Mouse (Mus musculus): ENCODE results near the gene Fyb. TPM values are rescaled to one million over a fixed set of nuclear protein-coding genes. Genes with fewer than 3 reads are reported as not detected.
A peak's percentile ranks its signal among the peaks of the same experiment; 100 is the strongest.

Fyb gene
- polyA plus RNA-seq, 1 experiment from 2014 or later, result 4.9 TPM

GRCm38 (mm10) chr15:6610703-6611102, 88.0 kb downstream of the Fyb start:
- Histone ChIP-seq H3K4me3 (replicated peaks; ENCODE audit: low read length) (no peak overlapping the region), H3K27ac (no peak overlapping the region), H3K4me2 (replicated peaks) (no peak overlapping the region), H3K4me1 (replicated peaks; ENCODE audit: control insufficient read depth, insufficient read depth, low read length) (no peaks in the 10 kb centered on the region), H3K9ac (no peak overlapping the region), H3K9me3 (ENCODE audit: control insufficient read depth, low read length) (no peaks in the 10 kb centered on the region), H3K27me3 (ENCODE audit: control insufficient read depth, insufficient read depth, low read length) (no peaks in the 10 kb centered on the region), H3K36me3 (replicated peaks; ENCODE audit: control insufficient read depth, insufficient read depth) (no peaks in the 10 kb centered on the region)
- DNase-seq (ENCODE audit: low spot score), result no peak
- 84% methylated on average over 5 of the region's 5 CpGs for WGBS
- no peak for ATAC-seq (ENCODE audit: low FRiP score)

- Histone ChIP-seq H3K27ac (no peak overlapping the region), H3K27me3 (ENCODE audit: control insufficient read depth, insufficient read depth, low read length) (no peaks in the 10 kb centered on the region), H3K9me3 (ENCODE audit: control insufficient read depth, low read length) (no peaks in the 10 kb centered on the region), H3K9ac (no peak overlapping the region), H3K4me1 (replicated peaks; ENCODE audit: control insufficient read depth, insufficient read depth, low read length) (no peaks in the 10 kb centered on the region), H3K4me3 (replicated peaks; ENCODE audit: low read length) (no peak overlapping the region), H3K36me3 (replicated peaks; ENCODE audit: control insufficient read depth, insufficient read depth) (no peaks in the 10 kb centered on the region), H3K4me2 (replicated peaks) (no peak overlapping the region)
- no peak for DNase-seq (ENCODE audit: low spot score)
- no peak for ATAC-seq (ENCODE audit: low FRiP score)
- WGBS, result 85% methylated on average over 3 of the region's 3 CpGs
Measured at GRCm38 (mm10) chr15:6612835-6613234, 90.2 kb downstream of the Fyb start.

GRCm38 (mm10) chr15:6616382-6617149, 93.9 kb downstream of the Fyb start:
- no peak overlapping the region for H3K9ac ChIP-seq
- ATAC-seq (ENCODE audit: low FRiP score), result no peak
- no peaks in the 10 kb centered on the region for H3K36me3 ChIP-seq (replicated peaks; ENCODE audit: control insufficient read depth, insufficient read depth)
- no peaks in the 10 kb centered on the region for H3K4me1 ChIP-seq (replicated peaks; ENCODE audit: control insufficient read depth, insufficient read depth, low read length)
- no peak overlapping the region for H3K4me2 ChIP-seq (replicated peaks)
- H3K27ac ChIP-seq, result no peak overlapping the region
- no peaks in the 10 kb centered on the region for H3K9me3 ChIP-seq (ENCODE audit: control insufficient read depth, low read length)
- no peak overlapping the region for H3K4me3 ChIP-seq (replicated peaks; ENCODE audit: low read length)
- no peak for DNase-seq (ENCODE audit: low spot score)
- H3K27me3 ChIP-seq (ENCODE audit: control insufficient read depth, insufficient read depth, low read length), result no peaks in the 10 kb centered on the region
- whole genome bisulfite sequencing, result 81% methylated on average over 5 of the region's 5 CpGs

GRCm38 (mm10) chr15:6619558-6620316, 97.1 kb downstream of the Fyb start:
- H3K9me3 ChIP-seq (ENCODE audit: control insufficient read depth, low read length), result no peaks in the 10 kb centered on the region
- H3K27me3 ChIP-seq (ENCODE audit: control insufficient read depth, insufficient read depth, low read length), result no peaks in the 10 kb centered on the region
- H3K9ac ChIP-seq, result no peak overlapping the region
- ATAC-seq (ENCODE audit: low FRiP score) (no peak), DNase-seq (ENCODE audit: low spot score) (no peak)
- no peak overlapping the region for H3K27ac ChIP-seq
- H3K4me3 ChIP-seq (replicated peaks; ENCODE audit: low read length), result no peak overlapping the region
- peaks cover 7% of the 10 kb centered on the region; the same call in 1 of the 2 replicates for H3K4me1 ChIP-seq (replicated peaks; ENCODE audit: control insufficient read depth, insufficient read depth, low read length)
- WGBS, result 85% methylated on average over 12 of the region's 12 CpGs
- H3K4me2 ChIP-seq (replicated peaks), result no peak overlapping the region
- no peaks in the 10 kb centered on the region for H3K36me3 ChIP-seq (replicated peaks; ENCODE audit: control insufficient read depth, insufficient read depth)

GRCm38 (mm10) chr15:6622512-6622911, 99.9 kb downstream of the Fyb start:
- Histone ChIP-seq H3K4me2 (replicated peaks) (no peak overlapping the region), H3K9ac (no peak overlapping the region), H3K27me3 (ENCODE audit: control insufficient read depth, insufficient read depth, low read length) (no peaks in the 10 kb centered on the region), H3K4me3 (replicated peaks; ENCODE audit: low read length) (no peak overlapping the region), H3K4me1 (replicated peaks; ENCODE audit: control insufficient read depth, insufficient read depth, low read length) (peaks cover 16% of the 10 kb centered on the region), H3K9me3 (ENCODE audit: control insufficient read depth, low read length) (no peaks in the 10 kb centered on the region), H3K27ac (no peak overlapping the region), H3K36me3 (replicated peaks; ENCODE audit: control insufficient read depth, insufficient read depth) (no peaks in the 10 kb centered on the region)
- 0 out of 2 replicates have a peak, but pooled peaks have one; percentile 16 for ATAC-seq (ENCODE audit: low FRiP score)
- 7% methylated on average over 5 of the region's 5 CpGs for WGBS
- DNase-seq (ENCODE audit: low spot score), result peak; percentile 85

- no peak overlapping the region for H3K9ac ChIP-seq
Measured at GRCm38 (mm10) chr15:6623529-6624228, 101.0 kb downstream of the Fyb start.

GRCm38 (mm10) chr15:6624365-6625182, 101.9 kb downstream of the Fyb start:
- peak overlapping the region; percentile 72 for H3K27ac ChIP-seq
- peak; percentile 87 for ATAC-seq (ENCODE audit: low FRiP score)
- 11% methylated on average over 18 of the region's 18 CpGs for WGBS

More at GRCm38 (mm10) chr15:6623529-6624228, 101.0 kb downstream of the Fyb start:
- H3K27ac ChIP-seq, result no peak overlapping the region
- ATAC-seq (ENCODE audit: low FRiP score), result no peak
- no peak overlapping the region for H3K4me2 ChIP-seq (replicated peaks)
- peaks cover 16% of the 10 kb centered on the region for H3K4me1 ChIP-seq (replicated peaks; ENCODE audit: control insufficient read depth, insufficient read depth, low read length)
- no peak for DNase-seq (ENCODE audit: low spot score)
- 96% methylated on average over 8 of the region's 8 CpGs for WGBS
- no peaks in the 10 kb centered on the region for H3K36me3 ChIP-seq (replicated peaks; ENCODE audit: control insufficient read depth, insufficient read depth)
- H3K27me3 ChIP-seq (ENCODE audit: control insufficient read depth, insufficient read depth, low read length), result no peaks in the 10 kb centered on the region
- H3K4me3 ChIP-seq (replicated peaks; ENCODE audit: low read length), result no peak overlapping the region
- H3K9me3 ChIP-seq (ENCODE audit: control insufficient read depth, low read length), result no peaks in the 10 kb centered on the region

GRCm38 (mm10) chr15:6625607-6626033, 103.0 kb downstream of the Fyb start:
- 1% methylated on average over 6 of the region's 6 CpGs for WGBS
- Histone ChIP-seq H3K9ac (no peak overlapping the region), H3K4me1 (replicated peaks; ENCODE audit: control insufficient read depth, insufficient read depth, low read length) (peaks cover 16% of the 10 kb centered on the region), H3K9me3 (ENCODE audit: control insufficient read depth, low read length) (no peaks in the 10 kb centered on the region), H3K27me3 (ENCODE audit: control insufficient read depth, insufficient read depth, low read length) (no peaks in the 10 kb centered on the region), H3K4me3 (replicated peaks; ENCODE audit: low read length) (0 out of 2 replicates have a peak overlapping the region, but pooled peaks have one; percentile 6), H3K36me3 (replicated peaks; ENCODE audit: control insufficient read depth, insufficient read depth) (no peaks in the 10 kb centered on the region), H3K27ac (no peak overlapping the region), H3K4me2 (replicated peaks) (peak overlapping the region; percentile 59)
- DNase-seq (ENCODE audit: low spot score), result peak; percentile 87
- peak; percentile 64; the same call in 1 of the 2 replicates for ATAC-seq (ENCODE audit: low FRiP score)

More at GRCm38 (mm10) chr15:6624365-6625182, 101.9 kb downstream of the Fyb start:
- Histone ChIP-seq H3K9ac (peak overlapping the region; percentile 62), H3K9me3 (ENCODE audit: control insufficient read depth, low read length) (no peaks in the 10 kb centered on the region), H3K4me2 (replicated peaks) (peak overlapping the region; percentile 59), H3K27me3 (ENCODE audit: control insufficient read depth, insufficient read depth, low read length) (no peaks in the 10 kb centered on the region), H3K36me3 (replicated peaks; ENCODE audit: control insufficient read depth, insufficient read depth) (no peaks in the 10 kb centered on the region), H3K4me3 (replicated peaks; ENCODE audit: low read length) (peak overlapping the region; percentile 29), H3K4me1 (replicated peaks; ENCODE audit: control insufficient read depth, insufficient read depth, low read length) (peaks cover 16% of the 10 kb centered on the region)
- DNase-seq (ENCODE audit: low spot score), result peak; percentile 72
